Mouse (Mus musculus): ENCODE results near the gene Ranbp1.

DNA sequence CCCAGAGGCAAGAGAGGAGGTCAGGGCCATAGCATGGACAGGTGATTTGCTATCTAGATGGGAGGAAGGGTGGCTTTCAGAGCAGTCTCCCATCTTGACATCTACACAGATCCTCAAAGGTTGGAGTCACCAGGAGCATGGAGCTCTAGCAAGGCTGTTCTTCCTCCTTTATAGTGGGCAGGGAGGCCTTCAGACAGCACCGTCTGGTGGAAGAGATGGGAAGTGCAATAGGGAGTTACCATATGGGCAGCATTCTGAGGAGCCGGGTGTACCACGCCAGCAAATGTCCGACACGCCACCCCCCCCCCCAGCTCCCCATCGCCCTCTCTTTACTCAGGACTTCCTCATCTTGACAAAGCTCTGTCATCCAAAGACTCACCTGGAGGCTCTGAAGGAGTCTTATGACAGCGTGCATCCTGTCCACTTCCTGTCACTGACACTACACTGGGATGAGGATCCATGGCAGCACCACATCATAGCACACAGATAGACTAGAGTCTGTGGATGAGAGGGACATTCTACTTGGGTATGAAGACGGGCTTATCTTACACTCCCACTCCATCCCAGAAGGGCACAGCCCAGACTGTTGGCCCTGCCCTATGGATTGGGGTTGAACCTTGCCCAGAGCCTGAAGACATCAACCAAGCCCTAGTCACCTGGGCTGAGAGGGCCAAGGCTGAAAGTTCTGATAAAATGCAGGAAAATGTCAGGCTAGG, 37.7 kb downstream of the Ranbp1 start:
- TF ChIP-seq POLR2A (IDR thresholded peaks at IDR 0.05; ENCODE audit: low read depth, low read length) = no peak
- peak; percentile 85 to 100 for TF ChIP-seq CTCF (conservative IDR thresholded peaks at IDR 0.05 in 1 of 2, IDR thresholded peaks at IDR 0.05 in 1 of 2; ENCODE audit: low read depth in 2 of 2, low read length in 2 of 2)
- TF ChIP-seq POLR2AphosphoS2 (IDR thresholded peaks at IDR 0.05; ENCODE audit: low read depth, low read length) = no peak
- no peak for TF ChIP-seq USF1 (IDR thresholded peaks at IDR 0.05; ENCODE audit: low read depth, low read length)
- TF ChIP-seq SIN3A (IDR thresholded peaks at IDR 0.05; ENCODE audit: low read length) = no peak
- TF ChIP-seq ELF1 (IDR thresholded peaks at IDR 0.05; ENCODE audit: low read depth, low read length) = 0 out of 2 replicates have a peak, but pooled peaks have one; percentile 19
